Mouse (Mus musculus): ENCODE data around the gene Gm20814.
"Not testable (repeated sequence)": the region's sequence is repeated elsewhere in the genome, so short reads cannot be mapped to it uniquely, and the experiment has no call there.

The Gm20814 gene

DNA sequence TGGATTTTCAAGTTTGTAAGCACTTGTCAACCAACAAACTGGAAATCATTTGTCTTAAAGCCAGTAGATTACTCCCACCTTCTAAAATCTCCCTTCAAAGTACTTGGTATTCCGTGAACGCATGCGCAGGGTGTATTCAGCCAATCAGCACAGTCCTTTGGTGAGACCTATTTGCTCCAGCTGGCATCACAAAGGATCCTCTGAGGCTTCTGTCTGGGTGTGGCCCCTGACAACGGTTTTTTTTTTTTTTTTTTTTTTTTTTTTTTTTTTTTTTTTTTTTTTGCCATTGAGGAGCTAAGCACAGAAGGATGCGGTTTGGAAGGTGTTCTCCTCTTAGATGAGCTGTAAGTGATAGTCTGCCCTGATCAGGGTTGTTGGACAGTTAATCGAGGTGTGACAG is at the start of gene Gm20814:
Gene Gm20814 (plus strand): TSS at position 301 of the 400 bp plus-strand sequence.
- not testable (repeated sequence) for DNase-seq (ENCODE audit: low spot score)

Data from MN1 (cell line).